ENCODE assay signal across 9 mouse cellular contexts in the genomic region with DNA sequence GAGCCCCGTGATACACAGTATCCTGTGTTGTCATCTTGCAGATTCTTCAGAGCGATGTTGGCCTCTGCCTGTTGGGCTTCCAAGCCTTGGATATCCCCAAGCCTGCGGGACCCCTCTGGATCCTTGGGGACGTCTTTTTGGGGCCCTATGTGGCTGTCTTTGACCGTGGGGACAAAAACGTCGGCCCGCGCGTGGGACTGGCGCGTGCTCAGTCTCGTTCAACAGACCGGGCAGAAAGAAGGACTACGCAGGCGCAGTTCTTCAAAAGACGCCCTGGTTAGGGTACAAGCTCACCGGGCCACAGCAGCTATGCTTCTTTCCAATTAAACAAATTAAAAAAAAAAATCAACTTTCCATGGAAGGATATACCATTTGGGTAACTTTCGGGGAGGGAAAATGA. TPM values are rescaled to one million over a fixed set of nuclear protein-coding genes. Genes with fewer than 3 reads are reported as not detected.
DNase-seq lines count a peak whose midpoint lies in the region; ATAC-seq and TF ChIP-seq lines count a peak whose summit lies in the region.
"Had no signal": no experiment of that assay in that cellular context is flagged by ENCODE, and none has a peak within 500 bp of the region (broad histone marks: within the 10 kb centered on the region; RNA-seq: fewer than 3 reads in every experiment).

No protein-coding gene starts in this region.

- H3K9me3 ChIP-seq in lung, postnatal 0 days (ENCODE audit: low read length), result no peaks in the 10 kb centered on the region
- no peaks in the 10 kb centered on the region for H3K9me3 ChIP-seq in embryonic facial prominence, embryonic 15.5 days (replicated peaks)
- H3K9me3 ChIP-seq in midbrain, postnatal 0 days (ENCODE audit: low read length), result no peaks in the 10 kb centered on the region

- no peak for TF ChIP-seq CTCF in lung, postnatal 0 days (IDR thresholded peaks at IDR 0.05)
- no peak for TF ChIP-seq CTCF in midbrain, postnatal 0 days (IDR thresholded peaks at IDR 0.05)

- TF ChIP-seq EP300 in lung, postnatal 0 days (IDR thresholded peaks at IDR 0.05), result no peak

- WGBS in lung, postnatal 0 days, result 15% methylated on average over 19 of the region's 19 CpGs
- 8% methylated on average over 19 of the region's 19 CpGs for WGBS in embryonic facial prominence, embryonic 15.5 days
- 9% methylated on average over 19 of the region's 19 CpGs for WGBS in midbrain, postnatal 0 days

- no peak for DNase-seq in lung, postnatal 0 days (ENCODE audit: low spot score)
- DNase-seq in lung, postnatal 14 days, result no peak
- DNase-seq in layer of hippocampus, adult 9-11 months, result peak; percentile 71
- peak; percentile 78 for DNase-seq in midbrain, postnatal 0 days (ENCODE audit: low spot score)
- DNase-seq in urinary bladder, postnatal 25 days (ENCODE audit: low spot score), result no peak
- no peak for DNase-seq in spleen, adult 12 weeks (ENCODE audit: low spot score)
- DNase-seq in thymus, postnatal 36 days, result no peak

- ATAC-seq in lung, postnatal 0 days, result no peak
- no peak for ATAC-seq in embryonic facial prominence, embryonic 15.5 days (ENCODE audit: insufficient number of reproducible peaks, low FRiP score, low TSS enrichment, low read depth)
- ATAC-seq in midbrain, postnatal 0 days (ENCODE audit: low FRiP score), result no peak

- no peak overlapping the region for H3K27ac ChIP-seq in lung, postnatal 0 days (ENCODE audit: low read length)
- H3K27ac ChIP-seq in embryonic facial prominence, embryonic 15.5 days (replicated peaks), result no peak overlapping the region
- H3K27ac ChIP-seq in midbrain, postnatal 0 days (ENCODE audit: low read depth, low read length), result peak overlapping the region; percentile 69
- H3K27ac ChIP-seq: liver, embryonic 14.5 days had no signal

- no peak overlapping the region for H3K9ac ChIP-seq in lung, postnatal 0 days (replicated peaks; ENCODE audit: low read depth)
- H3K9ac ChIP-seq in embryonic facial prominence, embryonic 15.5 days, result no peak overlapping the region
- peak overlapping the region; percentile 57 for H3K9ac ChIP-seq in midbrain, postnatal 0 days (replicated peaks; ENCODE audit: low read length, poor library complexity, severe bottlenecking)
- H3K9ac ChIP-seq: liver, embryonic 14.5 days had no signal

- H3K4me3 ChIP-seq in lung, postnatal 0 days (ENCODE audit: low read depth, low read length), result peak overlapping the region; percentile 4; the same call in 1 of the 2 replicates
- peak overlapping the region; percentile 38 for H3K4me3 ChIP-seq in embryonic facial prominence, embryonic 15.5 days (replicated peaks)
- H3K4me3 ChIP-seq in midbrain, postnatal 0 days (ENCODE audit: low read depth, low read length), result peak overlapping the region; percentile 70

- peak overlapping the region; percentile 45 for H3K4me2 ChIP-seq in lung, postnatal 0 days (replicated peaks; ENCODE audit: low read depth, low read length)
- peak overlapping the region; percentile 62 for H3K4me2 ChIP-seq in embryonic facial prominence, embryonic 15.5 days (replicated peaks)
- H3K4me2 ChIP-seq in midbrain, postnatal 0 days (ENCODE audit: low read depth, low read length, poor library complexity, severe bottlenecking), result peak overlapping the region; percentile 91

- H3K27me3 ChIP-seq in lung, postnatal 0 days (replicated peaks; ENCODE audit: insufficient read depth, low read length), result no peaks in the 10 kb centered on the region; the same call in 1 of the 2 replicates
- H3K27me3 ChIP-seq in embryonic facial prominence, embryonic 15.5 days, result peaks cover 56% of the 10 kb centered on the region
- H3K27me3 ChIP-seq in midbrain, postnatal 0 days (ENCODE audit: insufficient read depth, low read length), result no peaks in the 10 kb centered on the region

- peaks cover 20% of the 10 kb centered on the region; the same call in 1 of the 2 replicates for H3K4me1 ChIP-seq in lung, postnatal 0 days (ENCODE audit: insufficient read depth, low read depth, low read length)
- peaks cover 40% of the 10 kb centered on the region for H3K4me1 ChIP-seq in embryonic facial prominence, embryonic 15.5 days
- H3K4me1 ChIP-seq in midbrain, postnatal 0 days (ENCODE audit: insufficient read depth, low read length), result peaks cover 3% of the 10 kb centered on the region; the same call in 1 of the 2 replicates

- no peaks in the 10 kb centered on the region for H3K36me3 ChIP-seq in lung, postnatal 0 days (ENCODE audit: insufficient read depth, low read length)
- no peaks in the 10 kb centered on the region for H3K36me3 ChIP-seq in embryonic facial prominence, embryonic 15.5 days
- H3K36me3 ChIP-seq in midbrain, postnatal 0 days (ENCODE audit: insufficient read depth, low read length), result no peaks in the 10 kb centered on the region

RNA-seq across cellular contexts. Expression of a gene that starts 3.9 kb away (rescaled TPM):
- polyA plus RNA-seq in lung, postnatal 0 days (2015; fragmentation: Nextera tagmentation; extraction: Ambion mirVana), result 3.8 TPM in 2 replicates
- polyA plus RNA-seq in embryonic facial prominence, embryonic 15.5 days (2015; fragmentation: Nextera tagmentation; extraction: Ambion mirVana), result 0.46 and 0.84 TPM in 2 replicates
- total RNA-seq in midbrain, postnatal 0 days (2014; rRNA removed), result 17.2 and 25.4 TPM in 2 replicates
- 6.2 and 6.6 TPM in 2 replicates for polyA plus RNA-seq in midbrain, postnatal 0 days (2015; fragmentation: Nextera tagmentation; extraction: Ambion mirVana)

RNA-seq across cellular contexts. Expression of a gene that starts 14.3 kb away (rescaled TPM):
- polyA plus RNA-seq in lung, postnatal 0 days (2015; fragmentation: Nextera tagmentation; extraction: Ambion mirVana), result 824 and 832 TPM in 2 replicates
- polyA plus RNA-seq in embryonic facial prominence, embryonic 15.5 days (2015; fragmentation: Nextera tagmentation; extraction: Ambion mirVana), result 2.8 and 2.9 TPM in 2 replicates
- not detected in 2 replicates for total RNA-seq in midbrain, postnatal 0 days (2014; rRNA removed)
- 0.79 and 0.82 TPM in 2 replicates for polyA plus RNA-seq in midbrain, postnatal 0 days (2015; fragmentation: Nextera tagmentation; extraction: Ambion mirVana)

RNA-seq across cellular contexts. Expression of a gene that starts 32.8 kb away (rescaled TPM):
- polyA plus RNA-seq in lung, postnatal 0 days (2015; fragmentation: Nextera tagmentation; extraction: Ambion mirVana), result 74.8 and 84.3 TPM in 2 replicates
- polyA plus RNA-seq in embryonic facial prominence, embryonic 15.5 days (2015; fragmentation: Nextera tagmentation; extraction: Ambion mirVana), result 76.9 and 83.4 TPM in 2 replicates
- 46.8 and 47.7 TPM in 2 replicates for total RNA-seq in midbrain, postnatal 0 days (2014; rRNA removed)
- 41.2 and 48.0 TPM in 2 replicates for polyA plus RNA-seq in midbrain, postnatal 0 days (2015; fragmentation: Nextera tagmentation; extraction: Ambion mirVana)

RNA-seq across cellular contexts. Expression of a gene that starts 37.9 kb away (rescaled TPM):
- polyA plus RNA-seq in lung, postnatal 0 days (2015; fragmentation: Nextera tagmentation; extraction: Ambion mirVana), result 13.5 and 17.5 TPM in 2 replicates
- 77.9 and 86.2 TPM in 2 replicates for polyA plus RNA-seq in embryonic facial prominence, embryonic 15.5 days (2015; fragmentation: Nextera tagmentation; extraction: Ambion mirVana)
- 12.9 and 17.5 TPM in 2 replicates for total RNA-seq in midbrain, postnatal 0 days (2014; rRNA removed)
- polyA plus RNA-seq in midbrain, postnatal 0 days (2015; fragmentation: Nextera tagmentation; extraction: Ambion mirVana), result 8.8 and 9.6 TPM in 2 replicates

RNA-seq across cellular contexts. Expression of a gene that starts 54.6 kb away (rescaled TPM):
- 0.72 and 1.2 TPM in 2 replicates for polyA plus RNA-seq in lung, postnatal 0 days (2015; fragmentation: Nextera tagmentation; extraction: Ambion mirVana)
- polyA plus RNA-seq in embryonic facial prominence, embryonic 15.5 days (2015; fragmentation: Nextera tagmentation; extraction: Ambion mirVana), result 1.2 and 1.4 TPM in 2 replicates
- total RNA-seq in midbrain, postnatal 0 days (2014; rRNA removed), result 0.19 TPM in 1 of 2 replicates, not detected in the other
- polyA plus RNA-seq in midbrain, postnatal 0 days (2015; fragmentation: Nextera tagmentation; extraction: Ambion mirVana), result 0.14 TPM in 1 of 2 replicates, not detected in the other

Comparison
In these comparisons a context has a peak if more than half of its experiments do, and no peak if none do; other contexts are left out.
1. DNase-seq: peak in layer of hippocampus, adult 9-11 months (single experiment) and midbrain, postnatal 0 days (single experiment); none in lung, postnatal 0 days (single experiment), lung, postnatal 14 days (single experiment), urinary bladder, postnatal 25 days (single experiment), spleen, adult 12 weeks (single experiment) and thymus, postnatal 36 days (0 of 2).
2. H3K4me3 ChIP-seq: peak in every context shown above with its lines; median percentile 70 in midbrain, postnatal 0 days; 38 in embryonic facial prominence, embryonic 15.5 days; 4 in lung, postnatal 0 days.
3. RNA of a gene that starts 14.3 kb away (polyA plus RNA-seq): 824 to 832 TPM in lung, postnatal 0 days; 2.8 to 2.9 TPM in embryonic facial prominence, embryonic 15.5 days and 0.79 to 0.82 TPM in midbrain, postnatal 0 days; every median in the first group is over 100 times any median in the second.
4. Peak in every context shown above with its lines, with median percentiles within 50 percentile points of each other: H3K4me2 ChIP-seq.